Mouse (Mus musculus) cortical plate, adult 2 months (tissue): Measurements from ENCODE around the gene Ppm1l. TPM values are rescaled to one million over a fixed set of nuclear protein-coding genes. Genes with fewer than 3 reads are reported as not detected.

ENCODE experiments used
- H3K27ac ChIP-seq: fragments of 200-500 bp; 2 replicates; pipeline ENCODE4 v1.5.1; 2012; ENCODE audit warnings: low read length, control low read depth, inconsistent platforms; ENCODE audit not compliant: insufficient read depth
- H3K4me1 ChIP-seq: fragments of 200-500 bp; 2 replicates; pipeline ENCODE4 v1.6.1; 2011; ENCODE audit warnings: low read length; ENCODE audit not compliant: control insufficient read depth, insufficient read depth
- H3K4me3 ChIP-seq: fragments of 200-500 bp; 2 replicates; pipeline ENCODE4 v1.5.1; 2011; ENCODE audit warnings: mild to moderate bottlenecking, low read length, control low read depth; ENCODE audit not compliant: insufficient read depth
- CTCF ChIP-seq: fragments of 200-500 bp; IDR thresholded peaks from 2 replicates; pipeline ENCODE4 v1.5.1; 2011; ENCODE audit warnings: mild to moderate bottlenecking, control low read depth, low read length; ENCODE audit not compliant: insufficient read depth; ENCODE audit errors: extremely low read depth
- POLR2A ChIP-seq: fragments of 200-500 bp; IDR thresholded peaks from 2 replicates; pipeline ENCODE4 v1.6.1; 2011; ENCODE audit warnings: mild to moderate bottlenecking, low read length, control low read depth; ENCODE audit not compliant: insufficient read depth; ENCODE audit errors: extremely low read depth
- polyA plus RNA-seq: library from polyadenylated mRNA; depleted of rRNA; stranded (reverse); fragments of >200 nt; gene quantifications from 2 replicates; pipeline ENCODE4 v1.2.3, GENCODE M21; 2012

The Ppm1l gene
- polyA plus RNA-seq, 1 experiment = 35.3 TPM

GRCm38 (mm10) chr3:69484582-69484981 is 167.9 kb downstream of the Ppm1l start:
- Histone ChIP-seq H3K27ac (no peak overlapping the region), H3K4me1 (peaks cover 8% of the 10 kb centered on the region), H3K4me3 (no peak overlapping the region)
- TF ChIP-seq CTCF (no peak), POLR2A (no peak)

GRCm38 (mm10) chr3:69485347-69485746 is 168.7 kb downstream of the Ppm1l start:
- Histone ChIP-seq H3K4me3 (no peak overlapping the region), H3K4me1 (peaks cover 8% of the 10 kb centered on the region), H3K27ac (no peak overlapping the region)
- TF ChIP-seq POLR2A (no peak), CTCF (no peak)

DNA sequence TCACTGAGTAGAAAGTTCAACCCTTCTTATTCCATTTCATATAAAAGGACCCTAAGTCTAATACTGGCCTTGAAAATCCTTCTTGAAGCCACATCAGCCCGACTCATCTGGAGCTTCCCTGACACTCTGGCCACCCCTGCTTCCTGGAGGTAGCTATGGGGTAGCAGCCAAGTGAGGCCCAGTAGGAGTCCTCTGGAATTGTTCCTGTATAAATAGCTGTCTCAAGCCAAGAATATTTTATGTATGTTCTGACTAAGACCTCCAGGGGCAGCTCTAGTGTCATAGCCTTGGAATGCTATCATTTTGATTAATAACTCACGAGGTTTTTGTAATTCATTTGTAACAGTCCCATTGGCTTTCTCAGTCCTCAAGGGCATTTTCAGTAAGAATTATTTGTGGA is 169.1 kb downstream of the Ppm1l start:
- peaks cover 9% of the 10 kb centered on the region for H3K4me1 ChIP-seq
- no peak overlapping the region for H3K27ac ChIP-seq
- H3K4me3 ChIP-seq = no peak overlapping the region
- TF ChIP-seq CTCF (no peak), POLR2A (no peak)

GRCm38 (mm10) chr3:69487471-69487870 is 170.8 kb downstream of the Ppm1l start:
- H3K27ac ChIP-seq = no peak overlapping the region
- no peak overlapping the region for H3K4me3 ChIP-seq
- no peak for TF ChIP-seq CTCF
- no peak for TF ChIP-seq POLR2A
- peaks cover 9% of the 10 kb centered on the region for H3K4me1 ChIP-seq

DNA sequence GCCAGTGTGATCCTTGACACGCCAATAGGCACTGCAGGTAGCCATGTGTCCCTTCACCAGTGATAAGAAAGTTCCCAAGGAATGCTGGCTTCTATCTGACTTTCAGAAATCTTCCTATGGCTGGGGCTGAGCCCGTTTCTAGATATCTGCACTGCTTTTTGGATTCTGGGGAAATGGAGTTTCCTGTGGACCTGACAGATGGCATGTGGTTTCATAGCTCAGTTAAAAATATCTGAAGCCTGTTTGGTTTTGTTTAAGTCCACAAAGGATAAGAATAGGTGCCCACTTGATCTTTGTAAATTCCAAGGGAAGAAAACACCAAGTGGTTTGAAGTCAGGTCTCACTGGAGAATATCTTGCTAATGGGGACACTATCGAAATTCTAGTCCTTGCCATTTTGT is 173.0 kb downstream of the Ppm1l start:
- Histone ChIP-seq H3K4me1 (peaks cover 7% of the 10 kb centered on the region), H3K4me3 (no peak overlapping the region), H3K27ac (no peak overlapping the region)
- TF ChIP-seq CTCF (no peak), POLR2A (no peak)

DNA sequence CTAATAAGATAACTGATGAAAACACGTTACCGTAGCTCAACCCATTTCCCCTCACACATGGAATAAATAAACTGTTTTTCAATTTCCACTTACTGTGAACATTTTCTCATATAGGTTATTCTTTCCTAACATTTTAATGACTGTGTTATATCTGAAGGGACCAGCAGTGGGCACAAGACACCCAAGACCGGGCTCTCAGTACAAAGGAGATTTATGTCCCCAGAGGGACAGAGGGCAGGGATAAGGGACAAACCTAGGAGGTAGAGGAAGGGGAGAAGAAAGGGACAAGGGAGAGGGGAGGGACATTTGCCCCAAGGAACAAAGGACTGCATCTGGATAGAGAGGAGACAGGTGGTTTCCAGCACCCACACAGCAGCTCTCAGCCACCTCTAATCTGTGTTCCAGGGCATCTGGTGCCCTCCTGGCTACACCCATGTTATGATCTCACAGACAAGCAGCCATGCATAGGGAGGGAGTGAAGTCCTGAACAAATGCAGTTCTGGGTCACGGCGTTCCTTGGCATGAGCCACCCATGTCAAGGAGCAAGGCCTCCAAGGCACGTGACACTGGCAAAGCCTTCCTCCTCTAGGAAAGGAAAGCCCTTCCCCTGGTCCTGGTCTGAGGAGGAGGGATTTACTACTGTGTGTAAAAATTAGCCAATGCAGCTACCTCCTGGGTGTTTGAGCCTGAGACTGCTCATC is 174.5 kb downstream of the Ppm1l start:
- TF ChIP-seq CTCF (no peak), POLR2A (no peak)
- no peak overlapping the region for H3K4me3 ChIP-seq
- H3K27ac ChIP-seq = no peak overlapping the region
- H3K4me1 ChIP-seq = peaks cover 13% of the 10 kb centered on the region

DNA sequence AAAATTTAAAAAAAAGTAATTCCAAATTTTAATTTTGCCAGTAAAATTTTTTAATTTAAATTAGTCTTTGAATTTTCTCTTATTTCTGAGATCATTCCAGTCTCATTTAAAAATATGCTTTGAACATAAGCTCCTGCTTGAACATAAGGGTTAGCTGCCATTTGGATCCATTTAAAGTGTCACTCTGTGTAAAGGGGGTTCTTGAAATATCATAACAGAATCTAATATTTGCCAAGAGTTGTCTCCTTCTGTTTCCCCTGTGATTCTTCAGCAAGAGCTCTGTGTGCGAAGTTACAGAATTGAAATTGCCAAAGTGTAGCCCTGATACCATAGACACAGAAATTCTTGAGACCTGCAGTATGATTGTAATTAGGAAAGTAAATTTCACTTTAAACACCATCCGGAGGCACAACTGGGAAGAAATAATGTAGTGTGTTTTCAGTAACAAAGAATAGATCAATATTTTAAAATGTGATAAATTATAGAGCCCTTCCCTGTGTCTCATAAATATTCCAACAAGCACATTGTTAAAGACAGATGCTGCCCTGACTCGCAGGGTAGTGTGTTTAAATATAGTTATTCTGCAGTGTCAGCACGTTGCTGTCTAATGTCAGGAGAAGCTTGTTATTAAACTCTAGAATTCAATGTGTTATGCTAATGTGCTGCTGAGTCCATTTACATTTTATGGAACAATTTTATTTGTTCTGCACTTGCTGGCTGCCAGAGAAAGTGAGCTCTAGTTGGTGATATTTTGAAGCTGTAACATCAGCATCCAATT is 177.8 kb downstream of the Ppm1l start:
- Histone ChIP-seq H3K27ac (no peak overlapping the region), H3K4me3 (no peak overlapping the region), H3K4me1 (peaks cover 12% of the 10 kb centered on the region)
- no peak for TF ChIP-seq CTCF
- TF ChIP-seq POLR2A = no peak

DNA sequence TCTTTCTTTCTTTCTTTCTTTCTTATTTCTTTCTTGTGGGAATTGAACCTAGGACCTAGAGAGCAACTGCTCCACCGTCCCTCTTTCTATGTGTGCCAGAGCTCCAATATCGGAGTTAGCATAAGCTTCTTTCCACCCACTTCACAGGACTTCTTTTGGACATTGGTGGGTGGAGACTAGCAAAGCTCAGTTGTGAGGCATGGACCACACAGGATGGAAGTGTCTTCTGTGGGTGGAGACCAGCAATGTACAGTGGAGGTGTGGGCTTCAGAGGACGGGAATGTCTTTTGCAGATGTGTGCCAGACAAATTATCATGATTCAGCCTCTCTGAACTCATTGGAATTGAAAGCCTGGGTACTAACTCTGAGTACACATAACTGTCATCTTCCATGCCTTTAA is 180.5 kb downstream of the Ppm1l start:
- TF ChIP-seq CTCF (no peak), POLR2A (no peak)
- Histone ChIP-seq H3K27ac (no peak overlapping the region), H3K4me1 (peaks cover 6% of the 10 kb centered on the region), H3K4me3 (no peak overlapping the region)

GRCm38 (mm10) chr3:69502009-69502408 is 185.3 kb downstream of the Ppm1l start:
- Histone ChIP-seq H3K4me3 (no peak overlapping the region), H3K27ac (no peak overlapping the region), H3K4me1 (no peaks in the 10 kb centered on the region; the same call in 1 of the 2 replicates)
- TF ChIP-seq CTCF (no peak), POLR2A (no peak)

- H3K4me3 ChIP-seq = no peak overlapping the region
- TF ChIP-seq CTCF = no peak
- no peak for TF ChIP-seq POLR2A
- no peak overlapping the region for H3K27ac ChIP-seq
- H3K4me1 ChIP-seq = no peaks in the 10 kb centered on the region; the same call in 1 of the 2 replicates
Observed at GRCm38 (mm10) chr3:69502527-69502926, 185.9 kb downstream of the Ppm1l start.
